Mouse (Mus musculus): ENCODE data around the gene Pi4kb. TPM values are rescaled to one million over a fixed set of nuclear protein-coding genes. Genes with fewer than 3 reads are reported as not detected.

The Pi4kb gene
- polyA plus RNA-seq (2015; fragmentation: Nextera tagmentation; extraction: Ambion mirVana), result 9.8 and 9.9 TPM in 2 replicates

GRCm38 (mm10) chr3:94974528-94975422 is at the start of gene Pi4kb:
Gene Pi4kb (plus strand): TSS chr3:94974731.

GRCm38 (mm10) chr3:94932809-94933564 is 41.5 kb upstream of the Pi4kb start, which contains the start of gene Selenbp1:
Gene Selenbp1 (plus strand): TSS chr3:94933056.

GRCm38 (mm10) chr3:94953764-94954616 is 20.5 kb upstream of the Pi4kb start, which contains the start of gene Rfx5:
Gene Rfx5 (plus strand): TSS chr3:94954075.

GRCm38 (mm10) chr3:95015337-95015872 is 40.9 kb downstream of the Pi4kb start, which contains the start of gene Zfp687:
Gene Zfp687 (minus strand): TSS chr3:95015448.

GRCm38 (mm10) chr3:95042166-95042837 is 67.8 kb downstream of the Pi4kb start, which contains the start of gene Psmd4:
Gene Psmd4 (minus strand): TSS chr3:95042614.

Other genes with a start within 250 kb of the Pi4kb start
- gene Cgn, start 188.2 kb upstream of the Pi4kb start, polyA plus RNA-seq (2015; fragmentation: Nextera tagmentation; extraction: Ambion mirVana), result 1.9 and 2.2 TPM in 2 replicates
- gene Pogz, start 137.2 kb upstream of the Pi4kb start, polyA plus RNA-seq (2015; fragmentation: Nextera tagmentation; extraction: Ambion mirVana), result 6.2 TPM in 2 replicates
- gene Psmb4, start 87.8 kb upstream of the Pi4kb start, polyA plus RNA-seq (2015; fragmentation: Nextera tagmentation; extraction: Ambion mirVana), result 256 TPM in 2 replicates
- gene Selenbp1, start 41.7 kb upstream of the Pi4kb start, polyA plus RNA-seq (2015; fragmentation: Nextera tagmentation; extraction: Ambion mirVana), result 88.8 and 90.4 TPM in 2 replicates
- 2.4 and 3.7 TPM in 2 replicates for gene Rfx5, start 20.7 kb upstream of the Pi4kb start, polyA plus RNA-seq (2015; fragmentation: Nextera tagmentation; extraction: Ambion mirVana)
- gene Zfp687, start 40.7 kb downstream of the Pi4kb start, polyA plus RNA-seq (2015; fragmentation: Nextera tagmentation; extraction: Ambion mirVana), result 9.0 and 9.9 TPM in 2 replicates
- 183 and 187 TPM in 2 replicates for gene Psmd4, start 67.9 kb downstream of the Pi4kb start, polyA plus RNA-seq (2015; fragmentation: Nextera tagmentation; extraction: Ambion mirVana)
- 13.8 and 15.1 TPM in 2 replicates for gene Pip5k1a, start 132.2 kb downstream of the Pi4kb start, polyA plus RNA-seq (2015; fragmentation: Nextera tagmentation; extraction: Ambion mirVana)
- 49.8 and 56.7 TPM in 2 replicates for gene Vps72, start 136.3 kb downstream of the Pi4kb start, polyA plus RNA-seq (2015; fragmentation: Nextera tagmentation; extraction: Ambion mirVana)
- 1.3 and 2.1 TPM in 2 replicates for gene Tmod4, start 149.7 kb downstream of the Pi4kb start, polyA plus RNA-seq (2015; fragmentation: Nextera tagmentation; extraction: Ambion mirVana)
- 42.9 and 44.7 TPM in 2 replicates for gene Scnm1, start 159.3 kb downstream of the Pi4kb start, polyA plus RNA-seq (2015; fragmentation: Nextera tagmentation; extraction: Ambion mirVana)
- 7.0 and 9.5 TPM in 2 replicates for gene Lysmd1, start 159.4 kb downstream of the Pi4kb start, polyA plus RNA-seq (2015; fragmentation: Nextera tagmentation; extraction: Ambion mirVana)
- gene Tnfaip8l2, start 167.6 kb downstream of the Pi4kb start, polyA plus RNA-seq (2015; fragmentation: Nextera tagmentation; extraction: Ambion mirVana), result 22.2 and 26.2 TPM in 2 replicates
- 0.72 and 0.96 TPM in 2 replicates for gene Sema6c, start 185.7 kb downstream of the Pi4kb start, polyA plus RNA-seq (2015; fragmentation: Nextera tagmentation; extraction: Ambion mirVana)
- 10.6 and 10.9 TPM in 2 replicates for gene Gabpb2, start 243.2 kb downstream of the Pi4kb start, polyA plus RNA-seq (2015; fragmentation: Nextera tagmentation; extraction: Ambion mirVana)